ENCODE assay signal across 32 mouse cellular contexts in genomic region chr6:137962836-137963235, GRCm38 (mm10).
"Had no signal": no experiment of that assay in that cellular context is flagged by ENCODE, and none has a peak within 500 bp of the region (broad histone marks: within the 10 kb centered on the region; RNA-seq: fewer than 3 reads in every experiment).

No protein-coding gene starts in this region.

- H3K4me3 ChIP-seq: limb, embryonic 10.5 days; limb, embryonic 12.5 days; limb, embryonic 13.5 days; limb, embryonic 15.5 days; liver, embryonic 13.5 days; liver, embryonic 15.5 days; lung, embryonic 15.5 days; midbrain, embryonic 10.5 days; midbrain, embryonic 12.5 days; midbrain, embryonic 13.5 days; midbrain, embryonic 15.5 days; myocyte; neural tube, embryonic 12.5 days; neural tube, embryonic 13.5 days had no signal

- DNase-seq: left cerebral cortex, postnatal 4 days; liver; liver, embryonic 13.5 days; liver, postnatal 0 days; lung, adult 18-20 months; lung, adult 2 months; lung, embryonic 14.5 days; lung, postnatal 10 days; lung, postnatal 14 days; lung, postnatal 36 days; lung, postnatal 4 days; midbrain, embryonic 14.5 days had no signal

- H3K9me3 ChIP-seq: limb, embryonic 10.5 days; limb, embryonic 12.5 days; limb, embryonic 13.5 days; limb, embryonic 15.5 days; liver, embryonic 13.5 days; liver, embryonic 15.5 days; lung, embryonic 15.5 days; midbrain, embryonic 10.5 days; midbrain, embryonic 12.5 days; midbrain, embryonic 13.5 days; midbrain, embryonic 15.5 days; neural tube, embryonic 12.5 days; neural tube, embryonic 13.5 days had no signal

- H3K4me1 ChIP-seq: limb, embryonic 12.5 days; limb, embryonic 13.5 days; limb, embryonic 15.5 days; liver, embryonic 13.5 days; liver, embryonic 15.5 days; lung, embryonic 15.5 days; megakaryocyte, embryonic 14.5 days; midbrain, embryonic 10.5 days; midbrain, embryonic 12.5 days; midbrain, embryonic 13.5 days; midbrain, embryonic 15.5 days; neural tube, embryonic 12.5 days; neural tube, embryonic 13.5 days had no signal

- H3K4me2 ChIP-seq: limb, embryonic 12.5 days; limb, embryonic 13.5 days; limb, embryonic 15.5 days; liver, embryonic 11.5 days; liver, embryonic 13.5 days; liver, embryonic 15.5 days; lung, embryonic 14.5 days; lung, embryonic 15.5 days; midbrain, embryonic 11.5 days; midbrain, embryonic 12.5 days; midbrain, embryonic 13.5 days; midbrain, embryonic 15.5 days; neural tube, embryonic 12.5 days; neural tube, embryonic 13.5 days had no signal

- ATAC-seq: liver, postnatal 0 days; lung, postnatal 0 days; midbrain, embryonic 13.5 days; midbrain, embryonic 15.5 days; midbrain, embryonic 16.5 days had no signal

- H3K9ac ChIP-seq: limb, embryonic 12.5 days; limb, embryonic 13.5 days; limb, embryonic 15.5 days; liver, embryonic 13.5 days; liver, embryonic 14.5 days; liver, embryonic 15.5 days; liver, postnatal 0 days; lung, embryonic 14.5 days; lung, embryonic 15.5 days; midbrain, embryonic 12.5 days; midbrain, embryonic 13.5 days; midbrain, embryonic 15.5 days; neural tube, embryonic 12.5 days; neural tube, embryonic 13.5 days had no signal

- H3K27me3 ChIP-seq: limb, embryonic 12.5 days; limb, embryonic 13.5 days; limb, embryonic 15.5 days; liver, embryonic 13.5 days; liver, embryonic 15.5 days; lung, embryonic 15.5 days; megakaryocyte, embryonic 14.5 days; midbrain, embryonic 12.5 days; midbrain, embryonic 13.5 days; midbrain, embryonic 15.5 days; neural tube, embryonic 12.5 days; neural tube, embryonic 13.5 days had no signal

- H3K36me3 ChIP-seq: limb, embryonic 10.5 days; limb, embryonic 12.5 days; limb, embryonic 13.5 days; limb, embryonic 15.5 days; liver, embryonic 13.5 days; liver, embryonic 15.5 days; lung, embryonic 15.5 days; midbrain, embryonic 10.5 days; midbrain, embryonic 12.5 days; midbrain, embryonic 13.5 days; midbrain, embryonic 15.5 days; neural tube, embryonic 12.5 days; neural tube, embryonic 13.5 days had no signal

- H3K27ac ChIP-seq: limb, embryonic 10.5 days; limb, embryonic 12.5 days; limb, embryonic 13.5 days; limb, embryonic 15.5 days; liver, embryonic 13.5 days; liver, embryonic 14.5 days; liver, embryonic 15.5 days; lung, embryonic 15.5 days; macrophage; midbrain, embryonic 10.5 days; midbrain, embryonic 12.5 days; midbrain, embryonic 13.5 days; midbrain, embryonic 15.5 days; neural tube, embryonic 12.5 days; neural tube, embryonic 13.5 days had no signal
